Mouse (Mus musculus) layer of hippocampus, adult 11-12 months (tissue): ENCODE results near the gene Nisch.

Experiments used
- DNase-seq: peaks from one replicate; pipeline ENCODE4 v3.0.0; 2022; ENCODE audit warnings: low spot score

The Nisch gene

GRCm38 (mm10) chr14:31130236-31131220 lies 86.2 kb downstream of the Nisch start, which contains the start of gene Nt5dc2:
TSS of gene Nt5dc2 (plus strand) at chr14:31131053.
- DNase-seq, result peak; percentile 74

GRCm38 (mm10) chr14:31129326-31130235 lies 87.2 kb downstream of the Nisch start:
- no peak for DNase-seq

GRCm38 (mm10) chr14:31128826-31129219 lies 87.9 kb downstream of the Nisch start, which contains the start of gene Smim4:
TSS of gene Smim4 (minus strand) at chr14:31128956.
- DNase-seq, result peak; percentile 98

- no peak for DNase-seq
Observed at GRCm38 (mm10) chr14:31128101-31128825, 88.5 kb downstream of the Nisch start.

- DNase-seq, result no peak
Observed at GRCm38 (mm10) chr14:31126826-31127225, 89.9 kb downstream of the Nisch start.

GRCm38 (mm10) chr14:31125106-31126075 lies 91.4 kb downstream of the Nisch start:
- no peak for DNase-seq
